Mouse (Mus musculus) midbrain, postnatal 0 days (tissue): Measurements from ENCODE around the gene Ddx39b. TPM values are rescaled to one million over a fixed set of nuclear protein-coding genes. Genes with fewer than 3 reads are reported as not detected.
"Not testable (repeated sequence)": the region's sequence is repeated elsewhere in the genome, so short reads cannot be mapped to it uniquely, and the experiment has no call there.

ENCODE experiments used
- ATAC-seq: fragments of 200-750 bp; cut with Nextera tagmentation; 2 replicates; pipeline ENCODE4 v1.8.0; 2017; ENCODE audit warnings: moderate number of reproducible peaks, mild to moderate bottlenecking, moderate TSS enrichment, moderate library complexity; ENCODE audit not compliant: low FRiP score
- DNase-seq: peaks from one replicate; pipeline ENCODE4 v3.0.0-alpha.2; 2015; ENCODE audit warnings: low spot score
- H3K27ac ChIP-seq: fragments of 300-500 bp; sonication (generic); 2 replicates; pipeline ENCODE4 v1.5.1; 2014; ENCODE audit warnings: low read depth, mild to moderate bottlenecking, low read length, mixed read lengths
- H3K27me3 ChIP-seq: fragments of 300-500 bp; sonication (generic); 2 replicates; pipeline ENCODE4 v1.6.1; 2014; ENCODE audit warnings: low read length, control low read depth, mixed read lengths; ENCODE audit not compliant: insufficient read depth
- H3K36me3 ChIP-seq: fragments of 300-500 bp; sonication (generic); 2 replicates; pipeline ENCODE4 v1.6.1; 2014; ENCODE audit warnings: low read length, control low read depth, mixed read lengths; ENCODE audit not compliant: insufficient read depth
- H3K4me1 ChIP-seq: fragments of 300-500 bp; sonication (generic); 2 replicates; pipeline ENCODE4 v1.6.1; 2014; ENCODE audit warnings: mild to moderate bottlenecking, control low read depth, antibody characterized with exemption, low read length, mixed read lengths; ENCODE audit not compliant: insufficient read depth
- H3K4me2 ChIP-seq: fragments of 300-500 bp; sonication (generic); 2 replicates; pipeline ENCODE4 v1.6.1; 2014; ENCODE audit warnings: low read depth, mild to moderate bottlenecking, low read length, mixed read lengths; ENCODE audit not compliant: poor library complexity, severe bottlenecking
- H3K4me3 ChIP-seq: fragments of 300-500 bp; sonication (generic); 2 replicates; pipeline ENCODE4 v1.5.1; 2014; ENCODE audit warnings: low read depth, mild to moderate bottlenecking, low read length, moderate library complexity
- H3K9ac ChIP-seq: fragments of 300-500 bp; sonication (generic); replicated peaks from 2 replicates; pipeline ENCODE4 v1.6.1; 2014; ENCODE audit warnings: mild to moderate bottlenecking, low read length, moderate library complexity, mixed read lengths; ENCODE audit not compliant: poor library complexity, severe bottlenecking
- H3K9me3 ChIP-seq: fragments of 300-500 bp; sonication (generic); 2 replicates; pipeline ENCODE4 v1.6.1; 2016; ENCODE audit warnings: low read length, control low read depth
- CTCF ChIP-seq: IDR thresholded peaks from 2 replicates; pipeline ENCODE4 v1.5.1; 2016; ENCODE audit warnings: antibody characterized with exemption, mild to moderate bottlenecking
- WGBS: fragments of 180-500 bp; shearing (Covaris S2); extraction: QIAGEN DNeasy Blood & Tissue Kit; methylation state at CpG from one replicate; pipeline ENCODE4 v1.1.7; 2014; 5-methylcytosine and 5-hydroxymethylcytosine counted together
- microRNA-seq: library from miRNA; unstranded; fragments of <30 nt; microRNA quantifications from one replicate; pipeline ENCODE4, GENCODE M21; 2016; ENCODE audit warnings: borderline number of aligned reads
- polyA plus RNA-seq: library from polyadenylated mRNA; unstranded; fragments of >200 nt; fragmentation: Nextera tagmentation; extraction: Ambion mirVana; gene quantifications from 2 replicates; pipeline ENCODE4 v1.2.1, GENCODE M21; 2015
- total RNA-seq: library from RNA; depleted of rRNA; stranded (reverse); fragments of >200 nt; gene quantifications from 2 replicates; pipeline ENCODE4 v1.2.3, GENCODE M21; 2014; rRNA removed

Ddx39b gene
- total and polyA plus RNA-seq, 2 experiments from 2014 or later: 261 to 329 TPM

- DNase-seq: not testable (repeated sequence)
These were observed 54.2 kb downstream of the Ddx39b start for GRCm38 (mm10) chr17:35295796-35296195.

GRCm38 (mm10) chr17:35300261-35300945 lies 58.9 kb downstream of the Ddx39b start:
- not testable (repeated sequence) for DNase-seq, H3K9me3 ChIP-seq, H3K27ac ChIP-seq, H3K4me3 ChIP-seq, H3K4me2 ChIP-seq, ATAC-seq, H3K27me3 ChIP-seq, H3K36me3 ChIP-seq, H3K4me1 ChIP-seq, H3K9ac ChIP-seq
- 86% methylated on average over 7 of the region's 7 CpGs for WGBS
- peak; percentile 25; the same call in 1 of the 2 replicates for TF ChIP-seq CTCF

More at GRCm38 (mm10) chr17:35295796-35296195, 54.2 kb downstream of the Ddx39b start:
- H3K9me3 ChIP-seq, H3K4me3 ChIP-seq, H3K36me3 ChIP-seq, H3K27ac ChIP-seq, H3K27me3 ChIP-seq, ATAC-seq, H3K4me2 ChIP-seq, H3K9ac ChIP-seq, H3K4me1 ChIP-seq: not testable (repeated sequence)
- WGBS: 2% methylated on average over 5 of the region's 5 CpGs
- TF ChIP-seq CTCF: peak; percentile 78

GRCm38 (mm10) chr17:35301645-35302258 lies 60.2 kb downstream of the Ddx39b start:
- no peak for ATAC-seq
- Histone ChIP-seq H3K9me3 (no peaks in the 10 kb centered on the region), H3K4me2 (no peak overlapping the region), H3K4me1 (no peaks in the 10 kb centered on the region), H3K4me3 (no peak overlapping the region), H3K27ac (no peak overlapping the region), H3K36me3 (no peaks in the 10 kb centered on the region), H3K27me3 (no peaks in the 10 kb centered on the region), H3K9ac (no peak overlapping the region)
- TF ChIP-seq CTCF: peak; percentile 84
- DNase-seq: peak; percentile 66
- WGBS: 26% methylated on average over 13 of the region's 13 CpGs

GRCm38 (mm10) chr17:35303271-35303670 lies 61.7 kb downstream of the Ddx39b start:
- no peak for DNase-seq
- no peak overlapping the region for H3K9ac ChIP-seq
- no peak overlapping the region for H3K4me3 ChIP-seq
- no peaks in the 10 kb centered on the region for H3K36me3 ChIP-seq
- no peak overlapping the region for H3K4me2 ChIP-seq
- no peaks in the 10 kb centered on the region for H3K4me1 ChIP-seq
- 82% methylated on average over 2 of the region's 2 CpGs for WGBS
- no peak for TF ChIP-seq CTCF
- ATAC-seq: no peak
- no peaks in the 10 kb centered on the region for H3K27me3 ChIP-seq
- no peaks in the 10 kb centered on the region for H3K9me3 ChIP-seq
- no peak overlapping the region for H3K27ac ChIP-seq

Small RNA genes lying within 50 kb of the gene (microRNA-seq; reads per million reads assigned to microRNA genes)
- gene Mir6973a (not detected), gene Mir6974 (not detected), gene Mir6975 (2.0 reads per million), gene Mir8094 (not detected)

Other genes with a start within 250 kb of the Ddx39b start
Only the 30 nearest of the 35 such genes appear.
- gene Msh5, start 195.0 kb upstream of the Ddx39b start, total RNA-seq: 1.7 and 3.8 TPM in 2 replicates
- 1.3 and 1.4 TPM in 2 replicates for gene Msh5, start 195.0 kb upstream of the Ddx39b start, polyA plus RNA-seq
- gene Clic1, start 191.8 kb upstream of the Ddx39b start, total RNA-seq: 28.0 and 33.4 TPM in 2 replicates
- gene Clic1, start 191.8 kb upstream of the Ddx39b start, polyA plus RNA-seq: 40.0 and 41.9 TPM in 2 replicates
- gene Ddah2, start 182.7 kb upstream of the Ddx39b start, total RNA-seq: 159 and 204 TPM in 2 replicates
- gene Ddah2, start 182.7 kb upstream of the Ddx39b start, polyA plus RNA-seq: 210 and 213 TPM in 2 replicates
- gene Ly6g6c, start 176.4 kb upstream of the Ddx39b start, total RNA-seq: 2.4 TPM in 1 of 2 replicates, not detected in the other
- not detected in 2 replicates for gene Ly6g6c, start 176.4 kb upstream of the Ddx39b start, polyA plus RNA-seq
- gene Mpig6b, start 175.6 kb upstream of the Ddx39b start, total RNA-seq: not detected in 2 replicates
- gene Mpig6b, start 175.6 kb upstream of the Ddx39b start, polyA plus RNA-seq: not detected in 2 replicates
- not detected in 2 replicates for gene Ly6g6e, start 164.8 kb upstream of the Ddx39b start, total RNA-seq
- gene Ly6g6e, start 164.8 kb upstream of the Ddx39b start, polyA plus RNA-seq: 0.31 TPM in 1 of 2 replicates, not detected in the other
- 1.4 TPM in 1 of 2 replicates, not detected in the other for gene Ly6g6d, start 163.7 kb upstream of the Ddx39b start, total RNA-seq
- 0.98 and 1.1 TPM in 2 replicates for gene Ly6g6d, start 163.7 kb upstream of the Ddx39b start, polyA plus RNA-seq
- gene Ly6g6f, start 156.1 kb upstream of the Ddx39b start, total RNA-seq: not detected in 2 replicates
- not detected in 2 replicates for gene Ly6g6f, start 156.1 kb upstream of the Ddx39b start, polyA plus RNA-seq
- gene Abhd16a, start 152.5 kb upstream of the Ddx39b start, total RNA-seq: 98.9 and 151 TPM in 2 replicates
- gene Abhd16a, start 152.5 kb upstream of the Ddx39b start, polyA plus RNA-seq: 122 and 128 TPM in 2 replicates
- gene Ly6g5c, start 133.5 kb upstream of the Ddx39b start, total RNA-seq: not detected in 2 replicates
- gene Ly6g5c, start 133.5 kb upstream of the Ddx39b start, polyA plus RNA-seq: not detected in 2 replicates
- gene Ly6g5b, start 126.3 kb upstream of the Ddx39b start, total RNA-seq: 0.99 and 3.7 TPM in 2 replicates
- gene Ly6g5b, start 126.3 kb upstream of the Ddx39b start, polyA plus RNA-seq: 1.3 and 1.8 TPM in 2 replicates
- gene Gpank1, start 120.3 kb upstream of the Ddx39b start, total RNA-seq: 11.7 and 17.0 TPM in 2 replicates
- 20.2 and 21.0 TPM in 2 replicates for gene Gpank1, start 120.3 kb upstream of the Ddx39b start, polyA plus RNA-seq
- gene Csnk2b, start 119.7 kb upstream of the Ddx39b start, total RNA-seq: 245 and 287 TPM in 2 replicates
- 325 and 332 TPM in 2 replicates for gene Csnk2b, start 119.7 kb upstream of the Ddx39b start, polyA plus RNA-seq
- 10.7 and 28.0 TPM in 2 replicates for gene D17H6S53E, start 115.4 kb upstream of the Ddx39b start, total RNA-seq
- 9.6 and 10.3 TPM in 2 replicates for gene D17H6S53E, start 115.4 kb upstream of the Ddx39b start, polyA plus RNA-seq
- 0.44 TPM in 1 of 2 replicates, not detected in the other for gene Apom, start 109.7 kb upstream of the Ddx39b start, total RNA-seq
- 0.22 TPM in 1 of 2 replicates, not detected in the other for gene Apom, start 109.7 kb upstream of the Ddx39b start, polyA plus RNA-seq
- gene Bag6, start 106.6 kb upstream of the Ddx39b start, total RNA-seq: 330 and 339 TPM in 2 replicates
- 62.3 and 68.9 TPM in 2 replicates for gene Bag6, start 106.6 kb upstream of the Ddx39b start, polyA plus RNA-seq
- 193 and 230 TPM in 2 replicates for gene Prrc2a, start 76.8 kb upstream of the Ddx39b start, total RNA-seq
- gene Prrc2a, start 76.8 kb upstream of the Ddx39b start, polyA plus RNA-seq: 85.7 and 88.0 TPM in 2 replicates
- gene Aif1, start 65.7 kb upstream of the Ddx39b start, total RNA-seq: 1.8 and 4.1 TPM in 2 replicates
- 9.2 and 9.5 TPM in 2 replicates for gene Aif1, start 65.7 kb upstream of the Ddx39b start, polyA plus RNA-seq
- gene Lst1, start 53.3 kb upstream of the Ddx39b start, total RNA-seq: 5.9 and 26.7 TPM in 2 replicates
- gene Lst1, start 53.3 kb upstream of the Ddx39b start, polyA plus RNA-seq: 7.8 and 12.0 TPM in 2 replicates
- gene Ltb, start 47.3 kb upstream of the Ddx39b start, total RNA-seq: 1.4 and 2.1 TPM in 2 replicates
- 1.0 and 1.6 TPM in 2 replicates for gene Ltb, start 47.3 kb upstream of the Ddx39b start, polyA plus RNA-seq
- gene Tnf, start 39.7 kb upstream of the Ddx39b start, total RNA-seq: not detected in 2 replicates
- gene Tnf, start 39.7 kb upstream of the Ddx39b start, polyA plus RNA-seq: 0.09 TPM in 1 of 2 replicates, not detected in the other
- gene Lta, start 36.4 kb upstream of the Ddx39b start, total RNA-seq: 0.49 and 1.2 TPM in 2 replicates
- 0.98 and 1.2 TPM in 2 replicates for gene Lta, start 36.4 kb upstream of the Ddx39b start, polyA plus RNA-seq
- not detected in 2 replicates for gene Gm16181, start 20.9 kb upstream of the Ddx39b start, total RNA-seq
- 0.33 TPM in 1 of 2 replicates, not detected in the other for gene Gm16181, start 20.9 kb upstream of the Ddx39b start, polyA plus RNA-seq
- gene Atp6v1g2, start 8.1 kb upstream of the Ddx39b start, total RNA-seq: 109 and 117 TPM in 2 replicates
- gene Atp6v1g2, start 8.1 kb upstream of the Ddx39b start, polyA plus RNA-seq: 210 and 232 TPM in 2 replicates
- 17.0 and 18.5 TPM in 2 replicates for gene Nfkbil1, start 6.0 kb upstream of the Ddx39b start, total RNA-seq
- 11.2 and 12.3 TPM in 2 replicates for gene Nfkbil1, start 6.0 kb upstream of the Ddx39b start, polyA plus RNA-seq
- gene H2-D1, start 21.0 kb downstream of the Ddx39b start, total RNA-seq: 75.4 and 78.0 TPM in 2 replicates
- 130 and 148 TPM in 2 replicates for gene H2-D1, start 21.0 kb downstream of the Ddx39b start, polyA plus RNA-seq
- gene H2-Q1, start 78.7 kb downstream of the Ddx39b start, total RNA-seq: 0.38 and 0.60 TPM in 2 replicates
- 1.4 and 1.5 TPM in 2 replicates for gene H2-Q1, start 78.7 kb downstream of the Ddx39b start, polyA plus RNA-seq
- gene H2-Q2, start 100.5 kb downstream of the Ddx39b start, total RNA-seq: 20.9 and 21.7 TPM in 2 replicates
- 21.1 and 22.5 TPM in 2 replicates for gene H2-Q2, start 100.5 kb downstream of the Ddx39b start, polyA plus RNA-seq
- gene H2-Q4, start 137.9 kb downstream of the Ddx39b start, total RNA-seq: 1.4 and 4.0 TPM in 2 replicates
- 0.79 and 1.0 TPM in 2 replicates for gene H2-Q4, start 137.9 kb downstream of the Ddx39b start, polyA plus RNA-seq
- gene H2-Q6, start 183.1 kb downstream of the Ddx39b start, total RNA-seq: 0.11 and 0.52 TPM in 2 replicates
- gene H2-Q6, start 183.1 kb downstream of the Ddx39b start, polyA plus RNA-seq: 1.8 TPM in 2 replicates